22 mouse cellular contexts compared by ENCODE assay signal in genomic region chr6:30292579-30292978, GRCm38 (mm10). TPM values are rescaled to one million over a fixed set of nuclear protein-coding genes. Genes with fewer than 3 reads are reported as not detected.
DNase-seq lines count a peak whose midpoint lies in the region; ATAC-seq and TF ChIP-seq lines count a peak whose summit lies in the region.
"Had no signal": no experiment of that assay in that cellular context is flagged by ENCODE, and none has a peak within 500 bp of the region (broad histone marks: within the 10 kb centered on the region; RNA-seq: fewer than 3 reads in every experiment).

No protein-coding gene starts in this region.

- no peaks in the 10 kb centered on the region for H3K9me3 ChIP-seq in liver, embryonic 12.5 days (replicated peaks)
- no peaks in the 10 kb centered on the region for H3K9me3 ChIP-seq in liver, postnatal 0 days (ENCODE audit: low read length)
- H3K9me3 ChIP-seq: embryonic facial prominence, embryonic 10.5 days; forebrain, embryonic 15.5 days; G1E; heart, embryonic 15.5 days; hindbrain, embryonic 15.5 days had no signal

- DNase-seq in cerebellum, postnatal 10 days: peak; percentile 17 to 37
- DNase-seq in cerebellum, adult 8-10 months: no peak
- no peak for DNase-seq in liver
- no peak for DNase-seq in liver, postnatal 0 days
- no peak for DNase-seq in kidney, postnatal 36 days
- DNase-seq in urinary bladder, postnatal 25 days (ENCODE audit: low spot score): no peak
- DNase-seq: adrenal gland, postnatal 10 days; B cell, adult 2 months; cerebellum, adult 11-12 months; cerebellum, adult 9-11 months; gastrocnemius, postnatal 14 days; heart, adult 2 months; heart, postnatal 14 days had no signal

- peak overlapping the region; percentile 23; the same call in 1 of the 2 replicates for H3K27ac ChIP-seq in liver, embryonic 12.5 days
- H3K27ac ChIP-seq in liver, postnatal 0 days (ENCODE audit: low read depth): no peak overlapping the region
- H3K27ac ChIP-seq: embryonic facial prominence, embryonic 10.5 days; forebrain, embryonic 15.5 days; heart, adult 2 months; heart, embryonic 15.5 days; hindbrain, embryonic 15.5 days had no signal

- WGBS in liver, embryonic 12.5 days (ENCODE audit: insufficient replicate concordance): 63% methylated on average over 2 of the region's 2 CpGs
- 61% methylated on average over 2 of the region's 2 CpGs for WGBS in liver, postnatal 0 days (ENCODE audit: insufficient replicate concordance)

- peaks cover 70% of the 10 kb centered on the region for H3K36me3 ChIP-seq in liver, embryonic 12.5 days
- peaks cover 43% of the 10 kb centered on the region for H3K36me3 ChIP-seq in liver, postnatal 0 days (replicated peaks; ENCODE audit: insufficient read depth, low read length)

- H3K4me3 ChIP-seq in liver, embryonic 12.5 days: no peak overlapping the region
- H3K4me3 ChIP-seq in liver, postnatal 0 days (ENCODE audit: low read depth, low read length): no peak overlapping the region
- H3K4me3 ChIP-seq: embryonic facial prominence, embryonic 10.5 days; erythroblast, embryonic 14.5 days; forebrain, embryonic 15.5 days; heart, adult 2 months; heart, embryonic 15.5 days; hindbrain, embryonic 15.5 days had no signal

- H3K4me2 ChIP-seq in liver, embryonic 12.5 days: no peak overlapping the region
- H3K4me2 ChIP-seq in liver, postnatal 0 days (ENCODE audit: low read depth, low read length): no peak overlapping the region
- H3K4me2 ChIP-seq: forebrain, embryonic 15.5 days; heart, embryonic 11.5 days; heart, embryonic 15.5 days; hindbrain, embryonic 15.5 days had no signal

- no peak for TF ChIP-seq CTCF in liver, postnatal 0 days (IDR thresholded peaks at IDR 0.05; ENCODE audit: low read depth)

- H3K4me1 ChIP-seq in liver, embryonic 12.5 days: peaks cover 14% of the 10 kb centered on the region
- no peaks in the 10 kb centered on the region for H3K4me1 ChIP-seq in liver, postnatal 0 days (ENCODE audit: insufficient read depth)
- H3K4me1 ChIP-seq: embryonic facial prominence, embryonic 10.5 days; forebrain, embryonic 15.5 days; heart, embryonic 15.5 days; hindbrain, embryonic 15.5 days had no signal

- no peaks in the 10 kb centered on the region for H3K27me3 ChIP-seq in liver, embryonic 12.5 days (replicated peaks)
- H3K27me3 ChIP-seq in liver, postnatal 0 days (ENCODE audit: insufficient read depth, low read length): no peaks in the 10 kb centered on the region
- H3K27me3 ChIP-seq: forebrain, embryonic 15.5 days; heart, embryonic 15.5 days; hindbrain, embryonic 15.5 days had no signal

- 0 out of 2 replicates have a peak, but pooled peaks have one; percentile 14 for TF ChIP-seq EP300 in liver, postnatal 0 days (IDR thresholded peaks at IDR 0.05; ENCODE audit: low read depth)

- peak; percentile 62; the same call in 1 of the 2 replicates for ATAC-seq in liver, embryonic 12.5 days
- no peak for ATAC-seq in liver, postnatal 0 days
- ATAC-seq: CD4-positive, CD25-positive, alpha-beta regulatory T cell, adult 4 months; forebrain, embryonic 15.5 days had no signal

- H3K9ac ChIP-seq in liver, embryonic 12.5 days: no peak overlapping the region
- no peak overlapping the region for H3K9ac ChIP-seq in liver, postnatal 0 days (replicated peaks)
- H3K9ac ChIP-seq: forebrain, embryonic 15.5 days; heart, embryonic 15.5 days; hindbrain, embryonic 15.5 days had no signal

RNA-seq across cellular contexts. Expression of gene Ube2h, which starts 11.8 kb away (rescaled TPM):
- 31.6 and 33.4 TPM in 2 replicates for polyA plus RNA-seq in liver, embryonic 12.5 days (2016; fragmentation: Nextera tagmentation; extraction: Ambion mirVana)
- polyA plus RNA-seq in liver, postnatal 0 days (2015; fragmentation: Nextera tagmentation; extraction: Ambion mirVana): 18.2 and 23.5 TPM in 2 replicates

Comparison
In these comparisons a context has a peak if more than half of its experiments do, and no peak if none do; other contexts are left out.
1. DNase-seq: peak in cerebellum, postnatal 10 days (2 of 2); none in cerebellum, adult 8-10 months (single experiment), liver (single experiment), liver, postnatal 0 days (single experiment), kidney, postnatal 36 days (0 of 2) and urinary bladder, postnatal 25 days (single experiment).